Mouse (Mus musculus): ENCODE results near the gene Erich2. TPM values are rescaled to one million over a fixed set of nuclear protein-coding genes. Genes with fewer than 3 reads are reported as not detected.

Erich2 gene
- total RNA-seq (2014; fragmentation: Nextera tagmentation) = not detected in 2 replicates
- not detected in 2 replicates for total RNA-seq (2017)
- not detected in 2 replicates for polyA plus RNA-seq (2012)

- TF ChIP-seq CTCF (IDR thresholded peaks at IDR 0.05; ENCODE audit: low read depth, low read length) = no peak
- TF ChIP-seq POLR2AphosphoS5 (IDR thresholded peaks at IDR 0.05; ENCODE audit: insufficient replicate concordance, low read depth, low read length) = no peak
- TF ChIP-seq GATA2 (IDR thresholded peaks at IDR 0.05; ENCODE audit: borderline replicate concordance, low read depth, low read length) = no peak
- no peak for TF ChIP-seq GATA1 (IDR thresholded peaks at IDR 0.05; ENCODE audit: borderline replicate concordance, low read length)
- no peak for TF ChIP-seq TAL1 (conservative IDR thresholded peaks at IDR 0.05; ENCODE audit: low read depth, low read length)
- Histone ChIP-seq H3K9me3 (replicated peaks) (no peaks in the 10 kb centered on the region), H3K36me3 (replicated peaks) (no peaks in the 10 kb centered on the region), H3K4me3 (ENCODE audit: low read depth, low read length) (no peak within 1 kb of the TSS), H3K27me3 (ENCODE audit: insufficient read depth, low read length) (peaks cover 2% of the 10 kb centered on the region; the same call in 1 of the 2 replicates), H3K4me1 (ENCODE audit: insufficient read depth, low read depth, low read length) (no peaks in the 10 kb centered on the region)
- no peak for DNase-seq (ENCODE audit: low spot score)
- ATAC-seq (ENCODE audit: extremely low read depth, insufficient number of reproducible peaks, low FRiP score, poor library complexity, severe bottlenecking) = no peak
Measured at GRCm38 (mm10) chr2:70508496-70508895, at the start of gene Erich2. Gene Erich2 (plus strand): TSS chr2:70508819.

DNA sequence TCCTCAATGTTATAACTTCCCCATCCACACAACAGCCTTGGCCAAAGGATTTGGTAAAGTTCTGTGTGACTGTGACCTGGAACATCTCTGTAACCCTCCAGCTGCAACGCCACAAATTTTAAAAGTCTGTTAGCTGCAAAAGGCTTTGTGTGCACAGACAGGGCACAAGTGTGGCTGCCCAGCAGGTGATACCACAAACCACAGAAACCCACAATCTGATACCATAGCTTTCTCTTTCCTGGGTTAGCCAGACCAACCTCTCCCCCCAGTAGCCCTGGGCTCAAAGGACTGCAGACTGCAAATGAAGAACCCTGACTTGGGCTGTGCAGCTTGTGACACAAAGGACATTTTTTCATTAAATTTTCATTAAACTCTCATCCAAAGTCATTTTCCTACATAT lies 45.0 kb upstream of the Erich2 start:
- no peak for ATAC-seq (ENCODE audit: extremely low read depth, insufficient number of reproducible peaks, low FRiP score, poor library complexity, severe bottlenecking)
- H3K4me1 ChIP-seq (ENCODE audit: insufficient read depth, low read depth, low read length) = no peaks in the 10 kb centered on the region
- H3K4me3 ChIP-seq (ENCODE audit: low read depth, low read length) = no peak overlapping the region
- no peaks in the 10 kb centered on the region for H3K9me3 ChIP-seq (replicated peaks)
- DNase-seq (ENCODE audit: low spot score) = no peak
- no peaks in the 10 kb centered on the region; the same call in 1 of the 2 replicates for H3K27me3 ChIP-seq (ENCODE audit: insufficient read depth, low read length)
- TF ChIP-seq GATA1 (IDR thresholded peaks at IDR 0.05; ENCODE audit: borderline replicate concordance, low read length) (no peak), CTCF (IDR thresholded peaks at IDR 0.05; ENCODE audit: low read depth, low read length) (no peak), GATA2 (IDR thresholded peaks at IDR 0.05; ENCODE audit: borderline replicate concordance, low read depth, low read length) (no peak), TAL1 (conservative IDR thresholded peaks at IDR 0.05; ENCODE audit: low read depth, low read length) (no peak), POLR2AphosphoS5 (IDR thresholded peaks at IDR 0.05; ENCODE audit: insufficient replicate concordance, low read depth, low read length) (no peak)
- H3K36me3 ChIP-seq (replicated peaks) = no peaks in the 10 kb centered on the region

- Histone ChIP-seq H3K27me3 (ENCODE audit: insufficient read depth, low read length) (peaks cover 39% of the 10 kb centered on the region), H3K4me1 (ENCODE audit: insufficient read depth, low read depth, low read length) (no peaks in the 10 kb centered on the region), H3K9me3 (replicated peaks) (peaks cover 10% of the 10 kb centered on the region), H3K4me3 (ENCODE audit: low read depth, low read length) (no peak overlapping the region), H3K36me3 (replicated peaks) (no peaks in the 10 kb centered on the region)
- ATAC-seq (ENCODE audit: extremely low read depth, insufficient number of reproducible peaks, low FRiP score, poor library complexity, severe bottlenecking) (no peak), DNase-seq (ENCODE audit: low spot score) (no peak)
- no peak for TF ChIP-seq POLR2AphosphoS5 (IDR thresholded peaks at IDR 0.05; ENCODE audit: insufficient replicate concordance, low read depth, low read length)
- no peak for TF ChIP-seq GATA2 (IDR thresholded peaks at IDR 0.05; ENCODE audit: borderline replicate concordance, low read depth, low read length)
- TF ChIP-seq TAL1 (conservative IDR thresholded peaks at IDR 0.05; ENCODE audit: low read depth, low read length) = no peak
- no peak for TF ChIP-seq GATA1 (IDR thresholded peaks at IDR 0.05; ENCODE audit: borderline replicate concordance, low read length)
- no peak for TF ChIP-seq CTCF (IDR thresholded peaks at IDR 0.05; ENCODE audit: low read depth, low read length)
Measured at GRCm38 (mm10) chr2:70471136-70471535, 37.5 kb upstream of the Erich2 start.

DNA sequence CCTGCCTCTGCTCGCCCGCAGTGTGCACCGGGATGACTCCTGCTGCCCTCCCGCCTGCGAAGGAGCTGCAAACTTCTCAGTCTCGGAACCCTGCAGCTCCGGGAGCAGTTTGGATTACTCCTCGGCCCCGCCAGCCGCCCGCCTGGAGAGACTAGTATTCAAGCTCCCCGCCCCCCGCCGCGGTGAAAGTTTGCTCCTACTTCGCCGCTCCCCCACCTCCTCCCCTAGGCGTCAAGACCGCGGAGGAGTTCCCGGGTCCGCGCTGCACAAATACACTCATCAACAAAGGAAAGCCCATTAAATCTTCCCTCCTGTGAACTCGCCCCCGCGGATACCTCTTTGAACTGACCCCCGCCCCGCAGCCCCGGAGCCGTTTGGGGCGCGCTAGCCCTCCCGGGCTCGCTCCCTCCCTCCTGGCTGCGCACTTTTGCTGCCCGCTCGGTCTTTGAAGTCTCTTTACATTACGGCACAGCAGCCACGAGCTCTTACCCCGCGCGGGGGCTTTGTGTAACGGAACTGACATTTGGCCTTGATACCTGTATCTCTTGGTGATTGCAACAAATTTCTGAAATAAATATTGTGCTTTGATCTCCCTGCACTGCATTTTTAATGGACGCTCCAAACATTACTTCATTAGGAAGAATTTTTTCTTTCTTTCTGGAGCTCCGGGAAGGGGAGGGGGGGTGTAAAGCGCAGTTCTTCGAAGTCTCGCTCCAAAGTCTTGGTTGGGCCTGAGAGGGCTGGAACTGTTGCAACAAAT lies 36.6 kb upstream of the Erich2 start:
- no peaks in the 10 kb centered on the region for H3K4me1 ChIP-seq (ENCODE audit: insufficient read depth, low read depth, low read length)
- no peak overlapping the region for H3K4me3 ChIP-seq (ENCODE audit: low read depth, low read length)
- TF ChIP-seq GATA2 (IDR thresholded peaks at IDR 0.05; ENCODE audit: borderline replicate concordance, low read depth, low read length) (no peak), POLR2AphosphoS5 (IDR thresholded peaks at IDR 0.05; ENCODE audit: insufficient replicate concordance, low read depth, low read length) (no peak), TAL1 (conservative IDR thresholded peaks at IDR 0.05; ENCODE audit: low read depth, low read length) (no peak)
- ATAC-seq (ENCODE audit: extremely low read depth, insufficient number of reproducible peaks, low FRiP score, poor library complexity, severe bottlenecking) (no peak), DNase-seq (ENCODE audit: low spot score) (no peak)
- peaks cover 17% of the 10 kb centered on the region for H3K9me3 ChIP-seq (replicated peaks)
- peaks cover 45% of the 10 kb centered on the region for H3K27me3 ChIP-seq (ENCODE audit: insufficient read depth, low read length)
- no peaks in the 10 kb centered on the region for H3K36me3 ChIP-seq (replicated peaks)

DNA sequence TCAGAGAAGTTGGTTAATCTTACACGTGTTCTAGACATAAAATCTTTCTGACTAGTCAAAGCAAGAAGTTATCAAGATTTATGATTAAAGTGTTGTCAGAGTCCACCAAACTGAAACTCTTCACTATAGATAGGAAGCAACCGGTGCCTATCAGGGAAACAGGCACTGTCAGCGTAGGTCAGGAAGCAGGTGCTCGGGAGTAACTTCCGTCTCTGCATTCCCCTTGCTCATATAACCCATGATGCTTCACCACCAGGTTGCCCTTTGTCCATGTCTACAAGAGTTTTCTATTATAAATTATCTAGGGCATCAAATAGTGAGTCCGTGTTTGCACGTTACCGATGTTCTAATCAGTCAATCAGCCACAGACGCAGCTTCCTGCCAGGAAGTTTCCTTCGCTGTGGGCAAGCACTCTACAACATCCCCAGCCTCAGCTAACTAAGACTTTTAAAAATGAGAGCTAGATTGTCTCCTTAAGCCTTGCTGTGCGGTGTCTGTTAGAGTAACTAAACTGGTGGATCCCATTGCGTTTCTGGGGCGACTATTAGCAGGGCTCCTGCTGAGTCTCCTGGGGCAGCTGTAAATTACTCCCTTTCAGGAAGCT lies 10.8 kb upstream of the Erich2 start:
- no peak for DNase-seq (ENCODE audit: low spot score)
- H3K9me3 ChIP-seq (replicated peaks) = no peaks in the 10 kb centered on the region
- H3K4me1 ChIP-seq (ENCODE audit: insufficient read depth, low read depth, low read length) = no peaks in the 10 kb centered on the region
- H3K36me3 ChIP-seq (replicated peaks) = no peaks in the 10 kb centered on the region
- no peaks in the 10 kb centered on the region for H3K27me3 ChIP-seq (ENCODE audit: insufficient read depth, low read length)
- H3K4me3 ChIP-seq (ENCODE audit: low read depth, low read length) = no peak overlapping the region
- TF ChIP-seq GATA1 (IDR thresholded peaks at IDR 0.05; ENCODE audit: borderline replicate concordance, low read length) (no peak), TAL1 (conservative IDR thresholded peaks at IDR 0.05; ENCODE audit: low read depth, low read length) (no peak), POLR2AphosphoS5 (IDR thresholded peaks at IDR 0.05; ENCODE audit: insufficient replicate concordance, low read depth, low read length) (no peak), GATA2 (IDR thresholded peaks at IDR 0.05; ENCODE audit: borderline replicate concordance, low read depth, low read length) (no peak), CTCF (IDR thresholded peaks at IDR 0.05; ENCODE audit: low read depth, low read length) (no peak)
- ATAC-seq (ENCODE audit: extremely low read depth, insufficient number of reproducible peaks, low FRiP score, poor library complexity, severe bottlenecking) = no peak

DNA sequence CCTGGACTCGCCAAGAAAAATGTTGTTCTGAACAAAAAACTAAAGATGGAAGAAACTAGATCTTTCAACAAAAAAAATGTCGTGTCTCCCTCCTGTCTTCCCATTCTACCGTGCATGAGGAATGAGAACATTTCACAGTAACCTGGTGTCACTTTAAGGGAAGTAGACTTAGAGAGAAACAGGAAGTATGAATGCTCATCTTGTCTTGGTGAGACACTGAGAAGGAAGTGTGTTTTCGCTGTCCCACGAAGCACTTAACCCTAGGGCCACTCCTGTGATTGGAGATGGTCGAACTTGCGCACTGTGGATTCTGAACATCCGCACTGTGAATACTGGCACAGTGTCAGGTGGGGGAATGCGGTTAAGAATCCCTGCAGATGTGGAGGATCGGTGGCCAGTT lies 5.2 kb upstream of the Erich2 start:
- ATAC-seq (ENCODE audit: extremely low read depth, insufficient number of reproducible peaks, low FRiP score, poor library complexity, severe bottlenecking) (no peak), DNase-seq (ENCODE audit: low spot score) (no peak)
- Histone ChIP-seq H3K9me3 (replicated peaks) (no peaks in the 10 kb centered on the region), H3K4me1 (ENCODE audit: insufficient read depth, low read depth, low read length) (no peaks in the 10 kb centered on the region), H3K27me3 (ENCODE audit: insufficient read depth, low read length) (peaks cover 2% of the 10 kb centered on the region; the same call in 1 of the 2 replicates), H3K4me3 (ENCODE audit: low read depth, low read length) (no peak overlapping the region), H3K36me3 (replicated peaks) (no peaks in the 10 kb centered on the region)
- TF ChIP-seq POLR2AphosphoS5 (IDR thresholded peaks at IDR 0.05; ENCODE audit: insufficient replicate concordance, low read depth, low read length) (no peak), TAL1 (conservative IDR thresholded peaks at IDR 0.05; ENCODE audit: low read depth, low read length) (no peak), GATA2 (IDR thresholded peaks at IDR 0.05; ENCODE audit: borderline replicate concordance, low read depth, low read length) (no peak), GATA1 (IDR thresholded peaks at IDR 0.05; ENCODE audit: borderline replicate concordance, low read length) (no peak), CTCF (IDR thresholded peaks at IDR 0.05; ENCODE audit: low read depth, low read length) (no peak)
